Mouse (Mus musculus) megakaryocyte, embryonic 14.5 days (primary cell): ENCODE results near the gene Gna13. TPM values are rescaled to one million over a fixed set of nuclear protein-coding genes. Genes with fewer than 3 reads are reported as not detected.

Experiments used
- H3K27me3 ChIP-seq: replicated peaks from 2 replicates; pipeline ENCODE3; 2012; ENCODE audit warnings: inconsistent platforms
- H3K36me3 ChIP-seq: replicated peaks from 2 replicates; pipeline ENCODE3; 2012; ENCODE audit warnings: low read length, inconsistent platforms, mixed read lengths
- H3K4me1 ChIP-seq: 2 replicates; pipeline ENCODE4 v1.6.1; 2012; ENCODE audit warnings: inconsistent platforms
- H3K4me3 ChIP-seq: replicated peaks from 2 replicates; pipeline ENCODE3; 2012; ENCODE audit warnings: moderate library complexity, mild to moderate bottlenecking, inconsistent platforms
- H3K9me3 ChIP-seq: 2 replicates; pipeline ENCODE4 v1.6.1; 2012; ENCODE audit warnings: inconsistent platforms
- FLI1 ChIP-seq: IDR thresholded peaks from 2 replicates; pipeline ENCODE4 v1.6.1; 2012; ENCODE audit warnings: low read length, inconsistent platforms, mixed read lengths
- GATA1 ChIP-seq: IDR thresholded peaks from 3 replicates; pipeline ENCODE4 v1.6.1; 2012; ENCODE audit warnings: mixed read lengths, low read length, inconsistent platforms, borderline replicate concordance
- polyA plus RNA-seq: library from polyadenylated mRNA; stranded (reverse); fragments of >175 nt; gene quantifications from 2 replicates; pipeline ENCODE4 v1.2.3, GENCODE M21; 2012; ENCODE audit warnings: low replicate concordance; ENCODE audit not compliant: insufficient read depth

The Gna13 gene
- polyA plus RNA-seq, 1 experiment: 60.8 TPM

- Histone ChIP-seq H3K9me3 (no peaks in the 10 kb centered on the region), H3K4me3 (peak overlapping the region; percentile 76), H3K36me3 (peaks cover 3% of the 10 kb centered on the region), H3K4me1 (peaks cover 91% of the 10 kb centered on the region), H3K27me3 (no peaks in the 10 kb centered on the region)
- TF ChIP-seq FLI1 (no peak), GATA1 (no peak)
Measured at GRCm38 (mm10) chr11:109349652-109350316, 12.8 kb upstream of the Gna13 start.

- H3K27me3 ChIP-seq: no peaks in the 10 kb centered on the region
- H3K4me3 ChIP-seq: peak overlapping the region; percentile 25
- H3K36me3 ChIP-seq: peaks cover 3% of the 10 kb centered on the region
- H3K4me1 ChIP-seq: peaks cover 91% of the 10 kb centered on the region
- no peak for TF ChIP-seq GATA1
- no peak for TF ChIP-seq FLI1
- no peaks in the 10 kb centered on the region for H3K9me3 ChIP-seq
Measured at GRCm38 (mm10) chr11:109350317-109350714, 12.3 kb upstream of the Gna13 start.

GRCm38 (mm10) chr11:109351489-109351888, 11.1 kb upstream of the Gna13 start:
- Histone ChIP-seq H3K4me1 (peaks cover 91% of the 10 kb centered on the region), H3K36me3 (peaks cover 13% of the 10 kb centered on the region), H3K27me3 (no peaks in the 10 kb centered on the region), H3K4me3 (peak overlapping the region; percentile 4), H3K9me3 (no peaks in the 10 kb centered on the region)
- TF ChIP-seq FLI1 (no peak), GATA1 (no peak)

GRCm38 (mm10) chr11:109353391-109354235, 9.0 kb upstream of the Gna13 start:
- H3K9me3 ChIP-seq: no peaks in the 10 kb centered on the region
- peaks cover 18% of the 10 kb centered on the region for H3K36me3 ChIP-seq
- peaks cover 91% of the 10 kb centered on the region for H3K4me1 ChIP-seq
- no peak overlapping the region for H3K4me3 ChIP-seq
- no peaks in the 10 kb centered on the region for H3K27me3 ChIP-seq
- TF ChIP-seq FLI1: no peak
- no peak for TF ChIP-seq GATA1

- H3K27me3 ChIP-seq: no peaks in the 10 kb centered on the region
- peaks cover 18% of the 10 kb centered on the region for H3K36me3 ChIP-seq
- peaks cover 91% of the 10 kb centered on the region for H3K4me1 ChIP-seq
- no peak for TF ChIP-seq GATA1
- TF ChIP-seq FLI1: no peak
- peak overlapping the region; percentile 33 for H3K4me3 ChIP-seq
- no peaks in the 10 kb centered on the region for H3K9me3 ChIP-seq
Measured at GRCm38 (mm10) chr11:109354236-109354613, 8.4 kb upstream of the Gna13 start.

GRCm38 (mm10) chr11:109355771-109356388, 6.8 kb upstream of the Gna13 start:
- Histone ChIP-seq H3K9me3 (no peaks in the 10 kb centered on the region), H3K36me3 (peaks cover 25% of the 10 kb centered on the region), H3K27me3 (no peaks in the 10 kb centered on the region), H3K4me1 (peaks cover 91% of the 10 kb centered on the region), H3K4me3 (no peak overlapping the region)
- TF ChIP-seq FLI1 (no peak), GATA1 (no peak)

- no peak overlapping the region for H3K4me3 ChIP-seq
- H3K9me3 ChIP-seq: no peaks in the 10 kb centered on the region
- H3K27me3 ChIP-seq: no peaks in the 10 kb centered on the region
- TF ChIP-seq FLI1: no peak
- TF ChIP-seq GATA1: no peak
- H3K4me1 ChIP-seq: peaks cover 90% of the 10 kb centered on the region
- H3K36me3 ChIP-seq: peaks cover 27% of the 10 kb centered on the region
Measured at GRCm38 (mm10) chr11:109357171-109357570, 5.5 kb upstream of the Gna13 start.

- Histone ChIP-seq H3K4me1 (peaks cover 84% of the 10 kb centered on the region), H3K27me3 (no peaks in the 10 kb centered on the region), H3K36me3 (peaks cover 27% of the 10 kb centered on the region), H3K4me3 (peak overlapping the region; percentile 50), H3K9me3 (no peaks in the 10 kb centered on the region)
- TF ChIP-seq FLI1: no peak
- no peak for TF ChIP-seq GATA1
Measured at GRCm38 (mm10) chr11:109358549-109358948, 4.1 kb upstream of the Gna13 start.

- Histone ChIP-seq H3K36me3 (peaks cover 26% of the 10 kb centered on the region), H3K9me3 (no peaks in the 10 kb centered on the region), H3K27me3 (no peaks in the 10 kb centered on the region), H3K4me3 (peak overlapping the region; percentile 59), H3K4me1 (peaks cover 78% of the 10 kb centered on the region)
- TF ChIP-seq GATA1 (no peak), FLI1 (no peak)
Measured at GRCm38 (mm10) chr11:109359043-109359752, 3.4 kb upstream of the Gna13 start.
